Comparison of ENCODE assay signal across 27 mouse cellular contexts in genomic region chr3:117312097-117312496, GRCm38 (mm10). TPM values are rescaled to one million over a fixed set of nuclear protein-coding genes. Genes with fewer than 3 reads are reported as not detected.
"Had no signal": no experiment of that assay in that cellular context is flagged by ENCODE, and none has a peak within 500 bp of the region (broad histone marks: within the 10 kb centered on the region; RNA-seq: fewer than 3 reads in every experiment).

No protein-coding gene starts in this region.

- H3K4me3 ChIP-seq: heart, adult 2 months; heart, embryonic 13.5 days; heart, embryonic 15.5 days; hindbrain, embryonic 13.5 days; hindbrain, embryonic 15.5 days; limb, embryonic 13.5 days; limb, embryonic 15.5 days; liver, embryonic 12.5 days had no signal

- H3K4me1 ChIP-seq: heart, embryonic 13.5 days; heart, embryonic 15.5 days; hindbrain, embryonic 13.5 days; hindbrain, embryonic 15.5 days; limb, embryonic 13.5 days; limb, embryonic 15.5 days; liver, embryonic 12.5 days had no signal

- H3K27me3 ChIP-seq: heart, embryonic 13.5 days; heart, embryonic 15.5 days; hindbrain, embryonic 13.5 days; hindbrain, embryonic 15.5 days; limb, embryonic 13.5 days; limb, embryonic 15.5 days; liver, embryonic 12.5 days had no signal

- H3K4me2 ChIP-seq: heart, embryonic 11.5 days; heart, embryonic 13.5 days; heart, embryonic 15.5 days; hindbrain, embryonic 13.5 days; hindbrain, embryonic 15.5 days; limb, embryonic 13.5 days; limb, embryonic 15.5 days; liver, embryonic 12.5 days had no signal

- H3K27ac ChIP-seq: heart, adult 2 months; heart, embryonic 13.5 days; heart, embryonic 15.5 days; hindbrain, embryonic 13.5 days; hindbrain, embryonic 15.5 days; hindbrain, postnatal 0 days; kidney, postnatal 0 days; limb, embryonic 13.5 days; limb, embryonic 15.5 days; liver, embryonic 12.5 days had no signal

- H3K9me3 ChIP-seq: heart, embryonic 13.5 days; heart, embryonic 15.5 days; hindbrain, embryonic 13.5 days; hindbrain, embryonic 15.5 days; limb, embryonic 13.5 days; limb, embryonic 15.5 days; liver, embryonic 12.5 days had no signal

- H3K36me3 ChIP-seq: heart, embryonic 13.5 days; heart, embryonic 15.5 days; hindbrain, embryonic 13.5 days; hindbrain, embryonic 15.5 days; limb, embryonic 13.5 days; limb, embryonic 15.5 days; liver, embryonic 12.5 days had no signal

- DNase-seq: forebrain, postnatal 0 days; gastrocnemius, postnatal 14 days; gastrocnemius, postnatal 36 days; heart, adult 11 months; heart, adult 2 months; heart, postnatal 14 days; heart, postnatal 36 days; kidney, adult 18-20 months; kidney, adult 8-10 months; kidney, postnatal 14 days; kidney, postnatal 36 days; layer of hippocampus, adult 9-11 months; layer of hippocampus, postnatal 36 days; left cerebral cortex, postnatal 4 days had no signal

- H3K9ac ChIP-seq: forebrain, postnatal 0 days; heart, embryonic 13.5 days; heart, embryonic 15.5 days; hindbrain, embryonic 13.5 days; hindbrain, embryonic 15.5 days; limb, embryonic 13.5 days; limb, embryonic 15.5 days; liver, embryonic 12.5 days had no signal

- ATAC-seq: forebrain, postnatal 0 days; hindbrain, postnatal 0 days; intestine, embryonic 16.5 days; liver, embryonic 12.5 days had no signal

RNA-seq across cellular contexts. Expression of gene Plppr4, which starts 48.6 kb away (rescaled TPM):
- total RNA-seq: hematopoietic stem cell, adult 5-6 weeks; liver, adult 2 months had no signal
- polyA plus RNA-seq: liver, adult 2 months had no signal
